Mouse (Mus musculus): ENCODE measurements around the gene Gpr156.

DNA sequence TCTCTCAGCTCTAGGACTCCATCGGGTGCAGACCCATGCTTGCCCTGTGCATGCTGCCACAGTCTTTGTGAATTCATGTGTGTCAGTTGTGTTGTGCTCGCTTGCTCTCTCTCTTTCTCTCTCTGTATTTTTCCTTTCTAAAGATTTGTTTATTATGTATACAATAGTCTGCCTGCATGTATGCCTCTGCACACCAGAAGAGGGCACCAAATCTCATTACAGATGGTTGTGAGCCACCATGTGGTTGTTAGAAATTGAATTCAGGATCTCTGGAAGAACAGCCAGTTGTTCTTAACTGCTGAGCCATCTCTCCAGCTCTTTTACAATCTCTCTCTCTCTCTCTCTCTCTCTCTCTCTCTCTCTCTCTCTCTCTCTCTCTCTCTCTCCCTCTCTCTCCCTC lies 18.6 kb downstream of the Gpr156 start:
- TF ChIP-seq CTCF (IDR thresholded peaks at IDR 0.05; ENCODE audit: control insufficient read depth, insufficient read depth, low read length) (no peak), POLR2A (IDR thresholded peaks at IDR 0.05; ENCODE audit: borderline replicate concordance, control insufficient read depth, low read depth, low read length) (no peak)

Measured in bone marrow, adult 2 months (tissue).